Mouse (Mus musculus): ENCODE results near the gene March5. TPM values are rescaled to one million over a fixed set of nuclear protein-coding genes. Genes with fewer than 3 reads are reported as not detected.

March5 gene
- total and polyA plus RNA-seq, 3 experiments, result 42.9 to 117 (median 97.0) TPM

GRCm38 (mm10) chr19:37263943-37264897 lies 56.9 kb downstream of the March5 start:
- DNase-seq, result peak; percentile 89

GRCm38 (mm10) chr19:37265333-37266103 lies 58.2 kb downstream of the March5 start:
- peak; percentile 87 for DNase-seq

- DNase-seq, result no peak
Observed at GRCm38 (mm10) chr19:37269106-37269505, 61.8 kb downstream of the March5 start.

Other genes starting within 250 kb of the March5 start
- 10 to 100 TPM; 17.0 to 17.2 TPM for gene Cpeb3, start 1.1 kb downstream of the March5 start, total RNA-seq (2021)
- 26.4 and 31.4 TPM in 2 replicates for gene Cpeb3, start 1.1 kb downstream of the March5 start, polyA plus RNA-seq (2012; rRNA removed)
- 100 to 1,000 TPM in 1 of 2 experiments, 10 to 100 TPM in 1; 95.7 to 121 TPM for gene Ide, start 130.3 kb downstream of the March5 start, total RNA-seq (2021)
- 12.1 and 17.1 TPM in 2 replicates for gene Ide, start 130.3 kb downstream of the March5 start, polyA plus RNA-seq (2012; rRNA removed)
- 1 to 10 TPM; 1.1 to 1.6 TPM for gene Kif11, start 168.9 kb downstream of the March5 start, total RNA-seq (2021)
- 0.04 and 0.22 TPM in 2 replicates for gene Kif11, start 168.9 kb downstream of the March5 start, polyA plus RNA-seq (2012; rRNA removed)
- 10 to 100 TPM; 38.0 to 79.8 TPM for gene Hhex, start 227.3 kb downstream of the March5 start, total RNA-seq (2021)
- gene Hhex, start 227.3 kb downstream of the March5 start, polyA plus RNA-seq (2012; rRNA removed), result 162 and 413 TPM in 2 replicates

Data from adrenal gland, adult 2 months (tissue).